Mouse (Mus musculus): Measurements from ENCODE around the gene Tenm2. TPM values are rescaled to one million over a fixed set of nuclear protein-coding genes. Genes with fewer than 3 reads are reported as not detected.

The Tenm2 gene
- polyA plus RNA-seq, 1 experiment, result 0.13 TPM

GRCm38 (mm10) chr11:36698268-36698667 lies 537.5 kb downstream of the Tenm2 start:
- H3K4me1 ChIP-seq (ENCODE audit: control insufficient read depth, insufficient read depth, insufficient read length, low read length), result no peaks in the 10 kb centered on the region
- no peaks in the 10 kb centered on the region for H3K36me3 ChIP-seq (ENCODE audit: control insufficient read depth, insufficient read depth, low read length)
- no peaks in the 10 kb centered on the region for H3K27me3 ChIP-seq (ENCODE audit: control insufficient read depth, insufficient read depth, low read length)
- WGBS, result 68% methylated on average over 7 of the region's 7 CpGs
- H3K4me3 ChIP-seq (ENCODE audit: low read depth, low read length), result no peak overlapping the region
- TF ChIP-seq POLR2A (IDR thresholded peaks at IDR 0.05; ENCODE audit: low read depth, low read length) (no peak), CTCF (IDR thresholded peaks at IDR 0.05; ENCODE audit: extremely low read depth, insufficient read length, insufficient replicate concordance, low read depth, low read length) (no peak)
- no peak overlapping the region for H3K27ac ChIP-seq (ENCODE audit: insufficient read depth, low read depth, low read length)

GRCm38 (mm10) chr11:36697816-36698215 lies 537.9 kb downstream of the Tenm2 start:
- H3K4me1 ChIP-seq (ENCODE audit: control insufficient read depth, insufficient read depth, insufficient read length, low read length), result no peaks in the 10 kb centered on the region
- no peak overlapping the region for H3K27ac ChIP-seq (ENCODE audit: insufficient read depth, low read depth, low read length)
- no peaks in the 10 kb centered on the region for H3K27me3 ChIP-seq (ENCODE audit: control insufficient read depth, insufficient read depth, low read length)
- no peak for TF ChIP-seq CTCF (IDR thresholded peaks at IDR 0.05; ENCODE audit: extremely low read depth, insufficient read length, insufficient replicate concordance, low read depth, low read length)
- TF ChIP-seq POLR2A (IDR thresholded peaks at IDR 0.05; ENCODE audit: low read depth, low read length), result no peak
- no peaks in the 10 kb centered on the region for H3K36me3 ChIP-seq (ENCODE audit: control insufficient read depth, insufficient read depth, low read length)
- 79% methylated on average over 8 of the region's 8 CpGs for WGBS
- no peak overlapping the region for H3K4me3 ChIP-seq (ENCODE audit: low read depth, low read length)

DNA sequence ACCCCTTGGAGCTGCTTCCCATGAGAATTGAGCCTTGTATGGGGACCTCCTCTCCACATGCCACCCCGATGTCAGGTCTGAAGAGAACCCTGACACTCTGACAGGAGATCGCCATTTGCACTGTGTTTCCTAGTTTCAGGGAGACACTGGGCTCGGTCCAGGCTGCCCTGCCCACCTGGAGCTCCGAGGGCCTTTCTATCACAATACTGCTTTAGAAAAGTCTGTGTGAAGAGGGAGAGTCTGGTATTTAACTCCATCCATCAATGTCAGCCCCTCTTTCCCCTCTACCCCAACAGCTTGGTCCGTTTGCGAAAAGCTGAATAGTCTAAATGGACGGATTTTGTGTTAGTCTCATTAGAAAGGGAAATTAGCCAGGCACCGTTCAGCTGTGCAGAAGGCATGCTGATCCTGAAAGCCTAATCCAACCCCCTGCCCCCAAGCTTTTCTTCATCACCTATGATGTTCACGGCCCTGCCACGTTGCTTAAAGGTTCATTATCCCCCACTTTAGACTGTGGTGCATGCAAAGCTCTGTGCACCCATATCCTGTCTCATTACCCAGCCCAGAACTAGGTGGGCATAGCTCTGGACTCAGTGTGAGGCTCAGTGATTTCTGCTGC lies 538.6 kb downstream of the Tenm2 start:
- Histone ChIP-seq H3K4me3 (ENCODE audit: low read depth, low read length) (no peak overlapping the region), H3K27ac (ENCODE audit: insufficient read depth, low read depth, low read length) (no peak overlapping the region), H3K4me1 (ENCODE audit: control insufficient read depth, insufficient read depth, insufficient read length, low read length) (no peaks in the 10 kb centered on the region), H3K27me3 (ENCODE audit: control insufficient read depth, insufficient read depth, low read length) (no peaks in the 10 kb centered on the region), H3K36me3 (ENCODE audit: control insufficient read depth, insufficient read depth, low read length) (no peaks in the 10 kb centered on the region)
- TF ChIP-seq CTCF (IDR thresholded peaks at IDR 0.05; ENCODE audit: extremely low read depth, insufficient read length, insufficient replicate concordance, low read depth, low read length), result no peak
- no peak for TF ChIP-seq POLR2A (IDR thresholded peaks at IDR 0.05; ENCODE audit: low read depth, low read length)
- WGBS, result 63% methylated on average over 10 of the region's 10 CpGs

DNA sequence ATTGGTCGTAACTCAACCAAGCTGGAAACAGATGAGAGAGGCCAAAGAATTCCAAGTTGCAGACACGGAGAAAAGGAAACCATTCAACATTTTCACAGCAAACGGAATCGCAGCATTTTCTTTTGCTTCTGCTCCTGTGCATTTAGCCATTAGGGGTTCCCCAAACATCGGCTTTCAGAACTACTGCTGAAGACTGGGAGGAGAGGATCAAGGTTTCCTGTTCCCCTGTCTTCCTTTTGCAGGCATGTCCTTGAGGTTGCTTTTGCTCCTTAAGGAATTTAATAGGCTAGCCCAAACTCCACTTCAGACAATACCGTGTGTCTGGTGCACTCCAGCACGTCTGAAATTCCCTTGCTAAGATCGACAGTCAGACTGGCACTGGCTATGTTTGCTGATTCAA lies 541.0 kb downstream of the Tenm2 start:
- no peaks in the 10 kb centered on the region for H3K27me3 ChIP-seq (ENCODE audit: control insufficient read depth, insufficient read depth, low read length)
- no peak overlapping the region for H3K27ac ChIP-seq (ENCODE audit: insufficient read depth, low read depth, low read length)
- H3K4me1 ChIP-seq (ENCODE audit: control insufficient read depth, insufficient read depth, insufficient read length, low read length), result no peaks in the 10 kb centered on the region
- H3K4me3 ChIP-seq (ENCODE audit: low read depth, low read length), result no peak overlapping the region
- H3K36me3 ChIP-seq (ENCODE audit: control insufficient read depth, insufficient read depth, low read length), result no peaks in the 10 kb centered on the region
- TF ChIP-seq CTCF (IDR thresholded peaks at IDR 0.05; ENCODE audit: extremely low read depth, insufficient read length, insufficient replicate concordance, low read depth, low read length) (no peak), POLR2A (IDR thresholded peaks at IDR 0.05; ENCODE audit: low read depth, low read length) (no peak)
- 74% methylated on average over 8 of the region's 8 CpGs for WGBS

- Histone ChIP-seq H3K36me3 (ENCODE audit: control insufficient read depth, insufficient read depth, low read length) (no peaks in the 10 kb centered on the region), H3K4me1 (ENCODE audit: control insufficient read depth, insufficient read depth, insufficient read length, low read length) (no peaks in the 10 kb centered on the region), H3K27ac (ENCODE audit: insufficient read depth, low read depth, low read length) (no peak overlapping the region), H3K4me3 (ENCODE audit: low read depth, low read length) (no peak overlapping the region), H3K27me3 (ENCODE audit: control insufficient read depth, insufficient read depth, low read length) (no peaks in the 10 kb centered on the region)
- WGBS, result 61% methylated on average over 3 of the region's 3 CpGs
- no peak for TF ChIP-seq POLR2A (IDR thresholded peaks at IDR 0.05; ENCODE audit: low read depth, low read length)
- TF ChIP-seq CTCF (IDR thresholded peaks at IDR 0.05; ENCODE audit: extremely low read depth, insufficient read length, insufficient replicate concordance, low read depth, low read length), result no peak
These were observed 543.1 kb downstream of the Tenm2 start for GRCm38 (mm10) chr11:36692637-36693036.

DNA sequence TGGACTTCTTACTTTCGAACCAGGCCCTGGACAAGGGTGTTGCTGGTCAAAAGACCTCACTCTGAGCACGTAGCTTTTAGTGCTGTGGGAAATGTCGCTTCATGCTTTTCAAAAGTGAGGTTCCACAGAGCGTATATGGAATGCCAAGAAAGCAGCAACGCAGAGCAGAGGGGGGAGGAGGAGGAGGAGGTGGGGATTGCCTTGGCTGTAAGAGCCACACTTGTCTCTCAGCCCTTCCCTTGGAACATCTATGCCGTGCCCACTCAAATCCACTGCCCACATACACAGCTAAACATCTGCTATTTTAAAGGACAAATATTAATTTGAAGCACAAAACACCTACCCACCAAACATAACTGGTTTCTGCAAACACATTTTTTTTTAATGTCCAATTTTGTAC lies 544.9 kb downstream of the Tenm2 start:
- Histone ChIP-seq H3K36me3 (ENCODE audit: control insufficient read depth, insufficient read depth, low read length) (no peaks in the 10 kb centered on the region), H3K4me3 (ENCODE audit: low read depth, low read length) (no peak overlapping the region), H3K27me3 (ENCODE audit: control insufficient read depth, insufficient read depth, low read length) (no peaks in the 10 kb centered on the region), H3K4me1 (ENCODE audit: control insufficient read depth, insufficient read depth, insufficient read length, low read length) (no peaks in the 10 kb centered on the region), H3K27ac (ENCODE audit: insufficient read depth, low read depth, low read length) (no peak overlapping the region)
- TF ChIP-seq CTCF (IDR thresholded peaks at IDR 0.05; ENCODE audit: extremely low read depth, insufficient read length, insufficient replicate concordance, low read depth, low read length) (no peak), POLR2A (IDR thresholded peaks at IDR 0.05; ENCODE audit: low read depth, low read length) (no peak)
- WGBS, result 72% methylated on average over 6 of the region's 6 CpGs

DNA sequence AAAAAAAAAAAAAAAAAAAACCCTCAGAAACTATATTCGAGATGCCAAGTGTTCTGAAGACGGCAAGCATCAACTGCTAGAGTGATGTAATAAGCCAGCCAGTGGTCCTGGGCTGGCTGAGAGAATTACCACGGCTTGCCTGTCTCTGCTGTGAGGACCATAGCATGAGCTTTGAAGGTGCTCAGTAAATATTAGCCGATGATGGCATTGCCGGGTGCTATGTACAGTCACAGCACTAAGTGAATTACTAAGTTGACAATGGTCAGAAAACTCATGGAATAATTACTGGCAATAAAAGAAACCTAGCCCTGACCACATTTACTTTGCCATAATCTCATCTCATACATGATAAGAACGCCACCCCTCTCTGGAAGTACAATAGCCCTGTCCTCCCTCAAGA lies 549.5 kb downstream of the Tenm2 start:
- no peaks in the 10 kb centered on the region for H3K4me1 ChIP-seq (ENCODE audit: control insufficient read depth, insufficient read depth, insufficient read length, low read length)
- TF ChIP-seq POLR2A (IDR thresholded peaks at IDR 0.05; ENCODE audit: low read depth, low read length) (no peak), CTCF (IDR thresholded peaks at IDR 0.05; ENCODE audit: extremely low read depth, insufficient read length, insufficient replicate concordance, low read depth, low read length) (no peak)
- H3K36me3 ChIP-seq (ENCODE audit: control insufficient read depth, insufficient read depth, low read length), result no peaks in the 10 kb centered on the region
- no peak overlapping the region for H3K27ac ChIP-seq (ENCODE audit: insufficient read depth, low read depth, low read length)
- 38% methylated on average over 6 of the region's 6 CpGs for WGBS
- H3K27me3 ChIP-seq (ENCODE audit: control insufficient read depth, insufficient read depth, low read length), result no peaks in the 10 kb centered on the region
- H3K4me3 ChIP-seq (ENCODE audit: low read depth, low read length), result no peak overlapping the region

All from small intestine, adult 2 months (tissue).